Mouse (Mus musculus) left cerebral cortex, adult 8-10 months (tissue): Measurements from ENCODE around the gene Gpd1. TPM values are rescaled to one million over a fixed set of nuclear protein-coding genes. Genes with fewer than 3 reads are reported as not detected.
"Not testable (repeated sequence)": the region's sequence is repeated elsewhere in the genome, so short reads cannot be mapped to it uniquely, and the experiment has no call there.

Source experiments
- DNase-seq, 2 experiments: peaks; one replicate each; pipeline ENCODE4 v3.0.0; 2022; ENCODE audit warnings: low spot score in 2 of 2
- total RNA-seq, 4 experiments: library from RNA; stranded (reverse); gene quantifications; 2 replicates each; pipeline ENCODE4 v1.2.4; 2022

Gene Gpd1
- total RNA-seq, 4 experiments from 2014 or later = 72.7 to 86.4 (median 80.4) TPM

DNA sequence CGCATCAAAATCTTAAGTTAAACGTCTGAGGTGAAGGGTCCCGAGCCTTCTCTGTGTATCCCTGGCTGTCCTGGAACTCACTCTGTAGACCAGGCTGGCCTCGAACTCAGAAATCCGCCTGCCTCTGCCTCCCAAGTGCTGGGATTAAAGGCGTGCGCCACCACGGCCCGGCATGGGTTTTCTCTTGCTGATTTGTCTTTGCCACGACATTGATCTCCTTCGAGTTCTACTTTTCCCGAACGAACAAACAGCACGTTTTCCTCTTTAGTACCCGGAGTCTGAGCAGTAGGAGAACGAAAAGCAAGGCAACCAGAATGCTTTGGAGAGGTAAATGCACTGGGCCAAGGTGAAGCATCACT is 15.7 kb upstream of the Gpd1 start:
- DNase-seq = not testable (repeated sequence)

DNA sequence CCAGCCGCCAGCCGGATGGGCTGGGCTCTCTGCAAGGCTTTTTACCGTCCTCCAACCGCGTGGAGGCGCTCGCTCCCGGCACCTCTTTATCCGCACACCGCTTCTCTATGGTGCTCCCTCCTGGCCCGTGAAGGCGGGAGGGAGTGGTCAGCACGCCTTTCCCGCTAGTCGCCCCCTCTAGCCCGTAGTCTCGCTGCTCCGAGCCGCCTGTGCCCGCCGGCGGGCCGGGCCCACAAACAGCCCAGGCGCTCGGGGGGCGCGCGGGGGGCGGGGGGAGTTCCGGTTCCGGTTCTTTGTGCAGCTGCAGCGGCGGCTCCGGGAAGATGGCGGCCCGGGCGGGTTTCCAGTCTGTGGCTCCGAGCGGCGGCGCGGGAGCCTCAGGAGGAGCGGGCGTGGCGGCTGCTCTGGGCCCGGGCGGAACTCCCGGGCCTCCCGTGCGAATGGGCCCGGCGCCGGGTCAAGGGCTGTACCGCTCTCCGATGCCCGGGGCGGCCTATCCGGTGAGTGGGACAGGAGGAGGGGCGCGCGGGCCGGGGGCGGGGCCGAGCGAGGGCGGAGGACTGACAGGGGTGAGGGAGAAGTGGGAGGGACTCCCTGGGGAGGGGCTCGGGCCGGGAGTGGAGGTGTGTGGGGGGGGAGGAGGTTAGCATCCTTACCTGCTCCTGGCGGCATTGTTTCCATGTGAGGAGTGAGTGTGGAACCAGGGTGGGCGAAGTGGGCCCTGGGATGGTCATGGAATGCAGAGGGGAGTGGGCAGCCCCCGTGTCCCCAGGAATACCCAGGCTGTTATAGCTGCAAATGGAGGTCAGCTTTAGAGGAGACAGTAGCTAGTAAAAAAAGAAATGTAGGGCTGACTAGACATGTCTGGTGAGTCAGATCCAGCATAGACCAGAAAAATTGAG is 15.1 kb upstream of the Gpd1 start, which contains the start of gene Smarcd1:
Gene Smarcd1 (plus strand): TSS at position 131 of the 902 bp plus-strand sequence.
- peak; percentile 91 to 95 for DNase-seq

GRCm38 (mm10) chr15:99703104-99703503 is 14.2 kb upstream of the Gpd1 start:
- no peak for DNase-seq

DNA sequence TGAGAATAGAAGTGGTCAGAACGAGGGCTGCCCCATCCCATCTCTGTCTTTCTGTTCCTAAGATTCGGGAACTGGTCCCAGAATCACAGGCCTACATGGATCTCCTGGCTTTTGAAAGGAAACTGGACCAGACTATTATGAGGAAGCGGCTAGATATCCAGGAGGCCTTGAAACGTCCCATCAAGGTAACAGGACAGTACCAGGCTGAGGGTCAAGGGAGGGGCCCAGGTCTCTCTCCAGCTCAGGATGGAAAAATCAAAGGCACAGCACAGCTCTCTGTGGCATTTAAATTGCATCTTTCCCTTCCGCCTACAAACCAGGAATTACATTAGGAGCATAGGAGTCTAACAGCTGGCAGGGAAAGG is 13.7 kb upstream of the Gpd1 start:
- DNase-seq = no peak

GRCm38 (mm10) chr15:99704041-99704681 is 13.2 kb upstream of the Gpd1 start:
- no peak for DNase-seq

GRCm38 (mm10) chr15:99704881-99705280 is 12.4 kb upstream of the Gpd1 start:
- DNase-seq = no peak

DNA sequence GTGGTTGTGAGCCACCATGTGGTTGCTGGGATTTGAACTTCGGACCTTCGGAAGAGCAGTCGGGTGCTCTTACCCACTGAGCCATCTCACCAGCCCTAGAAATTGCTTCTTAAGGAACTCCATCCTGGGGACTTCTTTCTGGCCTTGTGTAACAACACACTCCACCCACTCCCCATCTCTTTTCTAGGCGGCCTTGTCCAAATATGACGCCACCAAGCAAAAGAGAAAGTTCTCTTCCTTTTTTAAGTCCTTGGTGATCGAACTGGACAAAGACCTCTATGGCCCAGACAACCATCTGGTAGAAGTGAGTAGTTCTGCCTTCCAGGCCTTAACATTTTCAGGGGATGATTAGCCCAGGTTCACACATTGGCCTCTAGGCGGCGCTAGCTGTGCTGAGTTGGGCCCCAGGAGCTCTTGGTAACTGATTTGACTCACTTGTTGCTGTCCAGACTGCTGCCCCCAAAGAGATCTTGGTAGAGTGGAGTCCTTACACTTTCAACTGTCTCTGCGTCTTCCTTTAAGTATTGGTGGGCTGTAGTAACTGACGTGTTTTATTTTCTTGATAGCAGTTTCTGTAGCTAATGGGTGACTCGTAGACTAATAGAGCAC is 11.8 kb upstream of the Gpd1 start, which contains the start of gene Gm17349:
Gene Gm17349 (minus strand): TSS at position 51 of the 609 bp plus-strand sequence.
- no peak for DNase-seq

- DNase-seq = no peak
Observed at GRCm38 (mm10) chr15:99708176-99708575, 9.1 kb upstream of the Gpd1 start.

- DNase-seq = no peak
Observed at GRCm38 (mm10) chr15:99710221-99711190, 6.8 kb upstream of the Gpd1 start.

GRCm38 (mm10) chr15:99711491-99711890 is 5.8 kb upstream of the Gpd1 start:
- DNase-seq = no peak

GRCm38 (mm10) chr15:99712666-99713559 is 4.4 kb upstream of the Gpd1 start:
- no peak for DNase-seq

DNA sequence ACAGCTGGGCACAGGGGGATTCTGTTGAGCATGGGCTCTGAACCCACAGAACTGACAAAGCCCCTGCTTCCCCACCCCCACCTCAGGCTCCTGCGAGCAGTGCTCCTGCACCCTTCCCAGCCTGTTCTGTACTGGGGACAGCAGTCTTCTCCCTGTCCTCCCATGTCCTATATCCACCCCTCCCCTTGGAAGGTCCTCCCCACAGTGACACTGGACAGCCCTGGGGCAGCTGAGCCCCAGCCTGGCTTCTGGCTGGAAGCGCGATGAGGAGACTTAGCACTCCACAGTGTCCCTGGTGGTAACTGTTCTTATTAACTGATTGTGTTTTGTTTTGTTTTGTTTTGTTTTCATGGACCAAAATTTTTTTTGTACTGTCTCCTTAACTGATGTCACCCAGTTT is 3.7 kb upstream of the Gpd1 start:
- DNase-seq = no peak

DNA sequence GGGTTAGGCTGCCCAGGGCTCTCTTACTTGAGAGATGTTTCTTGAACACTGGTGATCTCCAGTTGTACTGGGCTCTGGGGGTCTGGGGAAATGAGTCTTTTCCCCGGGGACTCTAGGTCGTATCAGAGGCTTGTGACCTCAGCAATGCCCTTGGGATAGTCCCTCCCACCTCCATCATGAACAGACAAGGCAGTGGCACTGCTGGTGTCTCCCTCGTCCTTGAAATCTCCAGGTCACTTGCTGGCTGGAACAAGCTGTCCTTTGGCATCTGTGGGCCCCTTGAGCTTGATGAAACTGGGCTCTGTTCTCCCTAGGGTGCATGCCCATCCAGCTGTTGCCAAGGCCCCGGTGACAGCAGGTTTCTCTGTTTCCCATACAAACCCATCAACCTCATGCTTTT is 3.1 kb upstream of the Gpd1 start:
- no peak for DNase-seq

DNA sequence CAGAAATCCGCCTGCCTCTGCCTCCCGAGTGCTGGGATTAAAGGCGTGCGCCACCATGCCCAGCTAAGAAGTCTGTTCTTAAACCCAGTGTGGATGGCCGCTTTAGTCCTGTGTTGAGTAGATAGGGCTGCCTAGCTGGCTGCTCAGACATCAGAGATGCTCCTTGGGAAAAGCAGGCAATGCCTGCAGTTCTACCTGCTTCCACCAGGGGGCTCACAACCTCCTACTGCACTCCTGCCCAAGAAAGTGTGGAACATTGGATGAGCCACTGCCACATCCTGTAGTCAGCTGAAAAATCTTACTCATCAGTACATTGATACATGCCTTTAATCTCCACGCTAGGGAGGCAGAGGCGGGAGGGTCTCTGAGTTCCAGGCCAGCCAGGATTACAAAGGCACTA is 2.5 kb upstream of the Gpd1 start:
- peak; percentile 69 to 87 for DNase-seq

GRCm38 (mm10) chr15:99715361-99715865 is 1.9 kb upstream of the Gpd1 start:
- DNase-seq = peak; percentile 57 to 75

DNA sequence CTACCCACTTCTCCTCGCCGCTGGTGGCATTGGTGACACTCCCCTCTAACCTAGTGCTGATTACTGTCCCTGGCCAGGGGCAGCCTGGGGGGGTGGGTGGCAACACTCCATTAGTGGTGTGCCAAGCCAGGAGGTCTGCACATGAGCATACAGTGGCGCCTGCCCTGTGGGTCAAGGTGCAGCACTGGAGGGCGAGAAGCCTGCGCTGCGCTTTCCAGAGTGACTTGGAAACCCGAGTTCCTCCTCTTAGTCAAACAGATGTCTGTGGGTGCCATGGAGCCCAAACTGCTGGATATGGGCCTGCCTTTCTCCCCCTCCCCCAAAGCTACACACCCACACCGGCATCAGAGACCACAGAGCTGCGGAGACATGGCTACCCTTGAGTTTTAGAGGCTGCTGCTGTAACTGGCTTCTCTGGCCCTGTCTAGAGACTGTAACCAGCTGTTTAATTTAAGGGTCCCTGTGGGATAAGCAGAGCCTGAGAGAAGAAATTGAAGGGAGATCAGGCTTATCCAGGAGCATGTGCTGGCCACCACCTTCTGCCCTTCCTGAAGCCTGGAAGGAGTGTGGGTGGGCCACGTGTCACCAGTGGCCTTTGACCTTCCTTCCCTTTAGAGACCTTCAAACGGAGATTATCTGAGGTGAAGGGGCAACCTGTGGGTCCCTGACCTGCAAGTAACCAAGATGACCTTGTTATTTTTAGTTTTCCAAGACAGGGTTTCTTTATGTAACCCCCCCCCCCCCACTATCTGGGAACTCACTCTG is 1.2 kb upstream of the Gpd1 start:
- no peak for DNase-seq

GRCm38 (mm10) chr15:99716814-99717213 is 501 bp upstream of the Gpd1 start:
- DNase-seq = no peak

DNA sequence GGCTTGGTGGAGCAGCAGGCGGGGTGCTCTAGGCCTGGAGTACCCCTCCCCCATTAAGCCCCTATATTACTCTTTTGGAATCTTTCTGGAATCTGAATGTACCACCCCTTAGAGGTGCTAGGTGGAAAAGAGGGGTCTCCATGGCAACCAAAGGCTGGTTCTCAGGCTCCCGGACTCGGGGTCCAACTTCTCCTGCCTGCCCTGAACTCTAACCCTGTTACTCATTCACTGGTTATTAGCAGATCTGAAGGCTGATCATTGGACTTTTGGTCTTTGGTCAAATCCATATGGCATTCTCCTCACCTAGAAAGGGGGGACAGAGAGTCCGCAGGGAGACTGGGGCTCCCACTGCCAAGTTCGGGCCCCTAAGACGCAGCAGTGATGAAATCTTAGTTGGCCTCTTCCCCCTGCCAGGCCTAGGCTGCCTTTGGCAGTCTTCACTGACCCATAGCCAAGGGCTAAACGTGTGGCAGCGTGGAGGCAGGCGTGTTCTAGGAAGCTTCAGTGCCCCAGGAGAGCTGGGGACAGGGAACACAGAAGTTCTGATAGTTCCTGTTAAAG is 1.2 kb downstream of the Gpd1 start:
- DNase-seq = no peak

- no peak for DNase-seq
Observed at GRCm38 (mm10) chr15:99719865-99720264, 2.5 kb downstream of the Gpd1 start.
